Mouse (Mus musculus) hindbrain, embryonic 12.5 days (tissue): ENCODE results near the gene Krt16. TPM values are rescaled to one million over a fixed set of nuclear protein-coding genes. Genes with fewer than 3 reads are reported as not detected.

ENCODE experiments used
- ATAC-seq: fragments of 200-750 bp; cut with Nextera tagmentation; 2 replicates; pipeline ENCODE4 v1.8.0; 2017; ENCODE audit warnings: moderate TSS enrichment; ENCODE audit not compliant: low FRiP score
- H3K27ac ChIP-seq: fragments of 300-500 bp; sonication (generic); 2 replicates; pipeline ENCODE4 v1.5.1; 2016; ENCODE audit warnings: mild to moderate bottlenecking
- H3K27me3 ChIP-seq: fragments of 300-500 bp; sonication (generic); 2 replicates; pipeline ENCODE4 v1.6.1; 2016; ENCODE audit warnings: mild to moderate bottlenecking
- H3K36me3 ChIP-seq: fragments of 300-500 bp; sonication (generic); 2 replicates; pipeline ENCODE4 v1.6.1; 2016; ENCODE audit warnings: mild to moderate bottlenecking
- H3K4me1 ChIP-seq: fragments of 300-500 bp; sonication (generic); 2 replicates; pipeline ENCODE4 v1.6.1; 2016
- H3K4me2 ChIP-seq: fragments of 300-500 bp; sonication (generic); replicated peaks from 2 replicates; pipeline ENCODE4 v1.6.1; 2016; ENCODE audit warnings: mild to moderate bottlenecking
- H3K4me3 ChIP-seq: fragments of 300-500 bp; sonication (generic); 2 replicates; pipeline ENCODE4 v1.5.1; 2016; ENCODE audit warnings: mild to moderate bottlenecking
- H3K9ac ChIP-seq: fragments of 300-500 bp; sonication (generic); 2 replicates; pipeline ENCODE4 v1.6.1; 2016; ENCODE audit warnings: mild to moderate bottlenecking, moderate library complexity
- H3K9me3 ChIP-seq: fragments of 300-500 bp; sonication (generic); replicated peaks from 2 replicates; pipeline ENCODE4 v1.6.1; 2016; ENCODE audit warnings: mild to moderate bottlenecking
- WGBS: fragments of 180-500 bp; shearing (Covaris S2); methylation state at CpG from one replicate; pipeline ENCODE4 v1.1.7; 2016; 5-methylcytosine and 5-hydroxymethylcytosine counted together
- polyA plus RNA-seq: library from polyadenylated mRNA; unstranded; fragments of >200 nt; fragmentation: Nextera tagmentation; extraction: Ambion mirVana; gene quantifications from 2 replicates; pipeline ENCODE4 v1.2.1, GENCODE M21; 2016

The Krt16 gene
- polyA plus RNA-seq: not detected in 2 replicates

DNA sequence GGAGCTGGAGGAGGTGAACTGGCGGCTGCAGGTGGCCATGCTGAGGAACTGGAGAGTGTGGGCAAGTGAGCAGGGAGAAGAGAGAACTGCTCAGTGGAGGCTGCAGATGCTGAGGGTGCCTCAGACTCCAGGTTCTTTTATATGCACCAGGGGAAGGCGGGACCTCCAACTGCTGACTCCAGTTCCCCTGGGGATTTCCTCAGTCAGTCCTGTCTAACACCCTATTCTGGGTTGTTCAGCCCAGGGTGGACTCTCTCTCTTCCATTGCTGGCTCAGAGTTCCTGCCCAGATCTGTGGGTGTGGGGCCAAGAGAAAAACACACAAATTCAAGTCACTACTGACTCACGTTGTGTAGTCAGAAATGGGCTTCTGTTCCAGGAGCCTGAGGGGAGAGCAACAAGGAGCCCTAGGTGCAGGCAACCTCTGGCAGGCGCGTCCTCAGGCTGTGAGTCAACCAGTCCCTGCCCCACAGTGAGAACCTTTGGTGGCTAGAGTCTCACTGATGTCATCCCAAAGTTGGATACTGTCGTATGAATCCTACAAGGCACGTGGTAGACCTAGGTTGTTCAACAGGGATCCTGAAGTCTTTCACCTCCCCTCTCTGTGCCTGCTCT, at the start of gene Krt16:
Krt16 (minus strand) TSS at position 51 of the 614 bp plus-strand sequence.
- no peak within 1 kb of the TSS for H3K27ac ChIP-seq
- no peaks in the 10 kb centered on the region for H3K4me1 ChIP-seq
- H3K4me2 ChIP-seq: no peak within 1 kb of the TSS
- no peaks in the 10 kb centered on the region for H3K27me3 ChIP-seq
- no peak within 1 kb of the TSS for H3K4me3 ChIP-seq
- no peaks in the 10 kb centered on the region for H3K36me3 ChIP-seq
- 84% methylated on average over 7 of the region's 7 CpGs for WGBS
- no peak within 1 kb of the TSS for H3K9ac ChIP-seq
- ATAC-seq: no peak
- H3K9me3 ChIP-seq: no peaks in the 10 kb centered on the region; the same call in 1 of the 2 replicates

DNA sequence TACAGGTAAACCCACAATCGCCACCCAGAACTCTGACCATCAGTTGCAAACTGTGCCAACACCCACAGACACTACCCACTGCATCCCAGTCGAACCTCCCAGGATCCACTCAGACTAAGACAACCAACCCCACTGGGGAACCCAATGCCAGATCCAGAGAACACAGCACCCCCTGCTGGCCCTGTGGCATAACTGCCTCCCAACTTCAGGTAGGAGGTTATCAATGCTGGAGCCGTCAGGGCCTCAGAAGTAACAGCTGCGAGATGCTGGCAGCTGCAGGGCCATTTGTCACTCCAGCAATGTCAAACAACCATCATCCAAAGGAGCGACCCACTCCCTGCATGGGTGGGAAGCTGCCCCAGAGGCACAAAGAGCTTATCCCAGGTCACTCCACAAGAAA, 49.1 kb upstream of the Krt16 start:
- H3K27ac ChIP-seq: no peak overlapping the region
- no peaks in the 10 kb centered on the region for H3K36me3 ChIP-seq
- no peaks in the 10 kb centered on the region for H3K27me3 ChIP-seq
- WGBS: 36% methylated on average over 5 of the region's 5 CpGs
- peak overlapping the region; percentile 10; the same call in 1 of the 2 replicates for H3K4me3 ChIP-seq
- no peak overlapping the region for H3K9ac ChIP-seq
- no peaks in the 10 kb centered on the region for H3K9me3 ChIP-seq
- peaks cover 7% of the 10 kb centered on the region; the same call in 1 of the 2 replicates for H3K4me1 ChIP-seq
- ATAC-seq: no peak; the same call in 1 of the 2 replicates
- peak overlapping the region; percentile 37 for H3K4me2 ChIP-seq

GRCm38 (mm10) chr11:100295308-100295707, 46.6 kb upstream of the Krt16 start:
- peaks cover 7% of the 10 kb centered on the region; the same call in 1 of the 2 replicates for H3K4me1 ChIP-seq
- ATAC-seq: peak; percentile 30; the same call in 1 of the 2 replicates
- no peak overlapping the region for H3K27ac ChIP-seq
- no peak overlapping the region for H3K4me3 ChIP-seq
- no peak overlapping the region; the same call in 1 of the 2 replicates for H3K9ac ChIP-seq
- H3K36me3 ChIP-seq: no peaks in the 10 kb centered on the region
- no peaks in the 10 kb centered on the region for H3K9me3 ChIP-seq
- 6% methylated on average over 10 of the region's 10 CpGs for WGBS
- peak overlapping the region; percentile 26; the same call in 1 of the 2 replicates for H3K4me2 ChIP-seq
- no peaks in the 10 kb centered on the region for H3K27me3 ChIP-seq

DNA sequence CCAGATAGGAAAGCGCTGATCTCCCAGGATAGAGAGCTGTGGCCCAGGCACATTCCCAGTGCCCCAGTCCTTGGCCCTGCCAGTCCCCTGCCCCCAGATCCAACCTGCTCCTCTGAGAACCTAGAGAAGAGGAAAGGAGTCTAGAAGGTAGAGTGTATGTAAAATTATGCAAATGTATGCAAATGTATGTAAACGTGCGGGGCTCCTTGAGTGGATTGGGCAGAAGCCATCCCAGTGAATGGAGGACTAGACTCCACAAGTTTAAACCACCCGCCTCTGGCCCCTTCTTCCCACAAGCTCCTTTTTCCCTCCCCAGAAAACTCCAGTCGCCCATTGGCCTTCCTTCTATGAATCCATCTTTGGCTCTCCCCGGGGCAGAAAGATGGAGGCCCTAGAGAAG, 44.2 kb upstream of the Krt16 start:
- Histone ChIP-seq H3K9ac (no peak overlapping the region), H3K4me3 (no peak overlapping the region), H3K4me1 (0 out of 2 replicates have a peak, but pooled peaks cover 3% of the 10 kb centered on the region), H3K27ac (no peak overlapping the region), H3K9me3 (no peaks in the 10 kb centered on the region), H3K36me3 (no peaks in the 10 kb centered on the region), H3K4me2 (no peak overlapping the region), H3K27me3 (no peaks in the 10 kb centered on the region)
- 0 out of 2 replicates have a peak, but pooled peaks have one; percentile 38 for ATAC-seq
- WGBS: 47% methylated on average over 6 of the region's 6 CpGs

- ATAC-seq: no peak
- Histone ChIP-seq H3K4me3 (no peak overlapping the region), H3K4me2 (no peak overlapping the region), H3K36me3 (no peaks in the 10 kb centered on the region), H3K4me1 (peaks cover 9% of the 10 kb centered on the region), H3K9me3 (no peaks in the 10 kb centered on the region), H3K27ac (no peak overlapping the region), H3K9ac (no peak overlapping the region), H3K27me3 (0 out of 2 replicates have a peak, but pooled peaks cover 2% of the 10 kb centered on the region)
- 52% methylated on average over 5 of the region's 5 CpGs for WGBS
Observed at GRCm38 (mm10) chr11:100290235-100290634, 41.5 kb upstream of the Krt16 start.

DNA sequence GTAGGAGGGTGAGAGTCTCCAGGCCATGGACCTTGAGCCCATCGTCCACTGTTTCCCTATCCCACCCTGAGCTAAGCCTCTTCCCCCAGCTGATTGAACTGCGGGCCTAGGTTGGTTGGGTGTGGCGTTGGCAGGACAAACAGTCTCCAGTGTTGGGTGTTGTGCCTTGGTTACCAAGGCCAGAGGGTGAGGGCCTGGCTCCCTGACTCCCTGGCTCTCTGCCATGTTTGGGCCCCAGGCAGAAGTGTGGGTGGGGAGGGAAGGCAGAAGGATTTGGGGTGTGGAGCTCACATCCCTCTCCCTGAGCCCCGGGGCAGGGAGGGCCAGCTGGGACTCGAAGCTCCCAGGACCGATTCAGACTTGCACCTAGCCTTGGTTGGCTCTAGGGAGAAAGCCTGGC, 40.2 kb upstream of the Krt16 start:
- Histone ChIP-seq H3K9me3 (no peaks in the 10 kb centered on the region), H3K27me3 (0 out of 2 replicates have a peak, but pooled peaks cover 2% of the 10 kb centered on the region), H3K27ac (no peak overlapping the region), H3K4me2 (no peak overlapping the region), H3K4me3 (no peak overlapping the region), H3K9ac (no peak overlapping the region), H3K4me1 (peaks cover 9% of the 10 kb centered on the region), H3K36me3 (no peaks in the 10 kb centered on the region)
- 86% methylated on average over 6 of the region's 6 CpGs for WGBS
- no peak for ATAC-seq

- Histone ChIP-seq H3K36me3 (no peaks in the 10 kb centered on the region), H3K27me3 (0 out of 2 replicates have a peak, but pooled peaks cover 2% of the 10 kb centered on the region), H3K9ac (no peak overlapping the region), H3K27ac (no peak overlapping the region), H3K9me3 (no peaks in the 10 kb centered on the region), H3K4me2 (no peak overlapping the region), H3K4me3 (no peak overlapping the region), H3K4me1 (peaks cover 7% of the 10 kb centered on the region)
- WGBS: 37% methylated on average over 10 of the region's 10 CpGs
- ATAC-seq: no peak
Observed at GRCm38 (mm10) chr11:100287024-100287423, 38.3 kb upstream of the Krt16 start.

GRCm38 (mm10) chr11:100284988-100285387, 36.3 kb upstream of the Krt16 start:
- Histone ChIP-seq H3K4me3 (no peak overlapping the region), H3K9ac (no peak overlapping the region), H3K27ac (no peak overlapping the region), H3K4me1 (peaks cover 9% of the 10 kb centered on the region), H3K9me3 (no peaks in the 10 kb centered on the region), H3K27me3 (peaks cover 2% of the 10 kb centered on the region; the same call in 1 of the 2 replicates), H3K36me3 (no peaks in the 10 kb centered on the region), H3K4me2 (no peak overlapping the region)
- ATAC-seq: no peak
- WGBS: 82% methylated on average over 4 of the region's 4 CpGs

DNA sequence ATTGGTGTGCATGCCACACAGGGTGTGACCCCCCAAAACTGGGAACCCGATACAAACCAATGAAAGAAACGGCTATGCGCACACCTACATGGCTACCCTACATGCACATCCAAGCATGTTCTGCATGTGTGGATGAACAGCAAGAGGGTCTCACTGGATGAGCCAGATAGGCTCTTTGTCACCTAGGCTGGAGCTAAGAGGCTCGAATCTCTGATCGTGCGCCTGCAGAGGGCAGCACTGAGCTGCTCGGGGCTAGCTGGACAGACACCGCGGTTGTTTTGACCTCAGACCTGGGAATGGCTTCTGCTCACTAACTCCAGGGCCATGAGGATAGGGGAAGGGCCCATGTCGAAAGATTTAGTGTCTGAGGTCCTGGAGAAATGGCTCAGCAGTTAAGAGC, 33.8 kb upstream of the Krt16 start:
- Histone ChIP-seq H3K9me3 (no peaks in the 10 kb centered on the region), H3K4me1 (peaks cover 9% of the 10 kb centered on the region), H3K4me3 (no peak overlapping the region), H3K4me2 (no peak overlapping the region), H3K9ac (no peak overlapping the region), H3K36me3 (no peaks in the 10 kb centered on the region), H3K27me3 (peaks cover 2% of the 10 kb centered on the region; the same call in 1 of the 2 replicates), H3K27ac (no peak overlapping the region)
- WGBS: 27% methylated on average over 10 of the region's 10 CpGs
- peak; percentile 50; the same call in 1 of the 2 replicates for ATAC-seq

DNA sequence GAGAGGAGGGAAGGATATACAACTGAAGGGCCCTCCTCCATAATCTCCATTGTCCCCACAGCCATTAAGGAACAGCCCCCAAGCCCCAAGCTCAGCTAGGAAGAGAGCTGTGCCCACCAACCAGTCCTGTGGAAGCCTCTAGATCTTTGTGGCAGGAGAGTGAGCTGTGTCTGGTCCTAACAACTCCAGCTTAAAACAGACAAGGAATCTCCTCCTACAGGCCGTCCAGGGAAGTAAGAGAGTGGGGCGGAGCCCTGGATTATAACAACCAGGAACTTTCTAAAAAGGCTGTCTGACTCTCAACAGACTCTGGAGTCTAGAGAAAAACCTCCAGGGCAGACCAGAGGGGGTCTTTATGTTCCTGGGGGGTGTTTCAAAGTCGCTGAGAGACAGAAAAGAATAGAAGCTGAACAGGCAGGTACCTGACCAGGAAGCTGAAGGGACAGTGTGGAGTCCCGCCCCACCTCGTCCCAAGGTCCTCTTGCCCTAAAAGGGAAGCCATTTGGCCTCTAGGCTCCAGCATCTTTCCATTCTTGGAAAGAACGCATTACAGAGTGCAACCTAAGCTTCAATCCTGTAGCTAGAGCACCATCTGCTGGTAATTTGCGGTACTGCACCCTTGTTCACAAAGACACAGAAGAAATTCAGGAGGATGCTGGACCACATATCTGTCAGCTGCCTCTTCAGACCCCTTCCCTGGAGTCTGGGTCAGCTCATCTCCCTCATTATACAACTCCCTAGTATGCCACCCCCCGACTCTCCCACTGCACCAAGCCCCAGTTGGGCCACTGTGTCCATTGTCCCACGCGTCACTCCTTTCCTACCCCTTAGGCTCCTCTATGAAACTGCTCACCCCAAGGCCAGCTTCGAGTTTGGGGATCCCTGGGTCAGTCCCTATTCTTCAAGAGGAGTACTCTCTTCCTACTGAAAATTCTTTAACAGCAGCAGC, 33.2 kb upstream of the Krt16 start:
- peaks cover 7% of the 10 kb centered on the region for H3K4me1 ChIP-seq
- no peak overlapping the region for H3K4me2 ChIP-seq
- H3K27me3 ChIP-seq: peaks cover under 1% of the 10 kb centered on the region; the same call in 1 of the 2 replicates
- H3K4me3 ChIP-seq: no peak overlapping the region
- peak; percentile 65 for ATAC-seq
- H3K36me3 ChIP-seq: no peaks in the 10 kb centered on the region
- WGBS: 21% methylated on average over 11 of the region's 11 CpGs
- H3K9me3 ChIP-seq: no peaks in the 10 kb centered on the region
- H3K27ac ChIP-seq: no peak overlapping the region
- H3K9ac ChIP-seq: no peak overlapping the region

DNA sequence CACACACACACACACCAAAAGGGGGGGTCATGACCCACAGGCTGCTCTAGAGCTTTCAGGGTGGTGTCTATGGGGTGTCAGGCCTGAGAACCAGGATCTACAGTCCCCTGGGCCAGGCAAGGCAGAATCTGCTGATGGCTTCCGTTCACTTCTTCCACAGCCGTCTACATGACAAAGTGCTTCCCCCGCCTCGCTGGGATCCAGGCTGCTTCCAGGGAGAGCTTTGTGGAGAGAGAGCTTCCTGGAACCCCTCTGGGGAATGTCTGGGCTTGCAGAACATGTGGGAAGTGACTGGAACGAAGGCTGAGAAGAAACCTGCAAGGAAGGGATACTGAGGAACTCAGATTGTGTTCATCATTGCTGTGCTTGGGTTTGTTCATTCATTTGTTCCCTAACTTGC, 30.1 kb upstream of the Krt16 start:
- no peak overlapping the region for H3K4me2 ChIP-seq
- no peaks in the 10 kb centered on the region; the same call in 1 of the 2 replicates for H3K27me3 ChIP-seq
- ATAC-seq: no peak
- H3K9me3 ChIP-seq: no peaks in the 10 kb centered on the region
- peaks cover 3% of the 10 kb centered on the region; the same call in 1 of the 2 replicates for H3K4me1 ChIP-seq
- no peak overlapping the region for H3K27ac ChIP-seq
- 52% methylated on average over 5 of the region's 5 CpGs for WGBS
- H3K9ac ChIP-seq: no peak overlapping the region
- H3K4me3 ChIP-seq: no peak overlapping the region
- no peaks in the 10 kb centered on the region for H3K36me3 ChIP-seq
